In genomic region chr4:144951859-144952258, GRCm38 (mm10) we compare ENCODE assay signal across 16 mouse cellular contexts. TPM values are rescaled to one million over a fixed set of nuclear protein-coding genes. Genes with fewer than 3 reads are reported as not detected.
A peak's percentile ranks its signal among the peaks of the same experiment; 100 is the strongest.
DNase-seq lines count a peak whose midpoint lies in the region; ATAC-seq and TF ChIP-seq lines count a peak whose summit lies in the region.
"Had no signal": no experiment of that assay in that cellular context is flagged by ENCODE, and none has a peak within 500 bp of the region (broad histone marks: within the 10 kb centered on the region; RNA-seq: fewer than 3 reads in every experiment).

No protein-coding gene starts in this region.

- H3K9ac ChIP-seq in hindbrain, postnatal 0 days (replicated peaks; ENCODE audit: low read length) = no peak overlapping the region
- H3K9ac ChIP-seq in hindbrain, embryonic 11.5 days (ENCODE audit: low read depth, low read length) = no peak overlapping the region
- no peak overlapping the region for H3K9ac ChIP-seq in heart, embryonic 13.5 days
- H3K9ac ChIP-seq in midbrain, embryonic 11.5 days (ENCODE audit: low read length) = no peak overlapping the region
- H3K9ac ChIP-seq: hindbrain, embryonic 14.5 days; liver, embryonic 12.5 days; midbrain, embryonic 15.5 days had no signal

- DNase-seq in cerebellum, postnatal 14 days = peak; percentile 47 to 60
- DNase-seq in cerebellum, postnatal 36 days = no peak
- DNase-seq in hindbrain, postnatal 0 days (ENCODE audit: low spot score) = peak; percentile 58
- DNase-seq in hindbrain, embryonic 11.5 days (ENCODE audit: low spot score) = no peak
- DNase-seq in 3T3-L1 (ENCODE audit: low read depth, low spot score) = peak; percentile 91
- DNase-seq in yolk sac, embryonic 10.5 days (ENCODE audit: low spot score) = no peak
- DNase-seq in midbrain, embryonic 11.5 days (ENCODE audit: low spot score, missing footprints) = no peak
- DNase-seq: adrenal gland, postnatal 14 days; kidney, adult 8-10 months; lung, postnatal 36 days; thymus, postnatal 4 days had no signal

- no peaks in the 10 kb centered on the region for H3K36me3 ChIP-seq in hindbrain, postnatal 0 days (ENCODE audit: insufficient read depth, low read length)
- H3K36me3 ChIP-seq in hindbrain, embryonic 11.5 days (ENCODE audit: control insufficient read depth, insufficient read depth, low read length) = no peaks in the 10 kb centered on the region
- H3K36me3 ChIP-seq in heart, embryonic 13.5 days = no peaks in the 10 kb centered on the region
- no peaks in the 10 kb centered on the region for H3K36me3 ChIP-seq in midbrain, embryonic 11.5 days (ENCODE audit: control insufficient read depth, insufficient read depth, low read length)
- H3K36me3 ChIP-seq: liver, embryonic 12.5 days; midbrain, embryonic 15.5 days had no signal

- 0 out of 2 replicates have a peak, but pooled peaks cover 4% of the 10 kb centered on the region for H3K4me1 ChIP-seq in hindbrain, postnatal 0 days (ENCODE audit: insufficient read depth, low read length)
- no peaks in the 10 kb centered on the region; the same call in 1 of the 2 replicates for H3K4me1 ChIP-seq in hindbrain, embryonic 11.5 days (replicated peaks; ENCODE audit: control insufficient read depth, insufficient read depth, low read length)
- peaks cover 44% of the 10 kb centered on the region for H3K4me1 ChIP-seq in heart, embryonic 13.5 days
- no peaks in the 10 kb centered on the region; the same call in 1 of the 2 replicates for H3K4me1 ChIP-seq in midbrain, embryonic 11.5 days (ENCODE audit: control insufficient read depth, insufficient read depth, low read length)

- H3K4me2 ChIP-seq in hindbrain, postnatal 0 days (ENCODE audit: low read depth, low read length) = no peak overlapping the region
- H3K4me2 ChIP-seq in hindbrain, embryonic 11.5 days (replicated peaks; ENCODE audit: low read depth, low read length) = no peak overlapping the region
- no peak overlapping the region for H3K4me2 ChIP-seq in heart, embryonic 13.5 days
- H3K4me2 ChIP-seq in midbrain, embryonic 11.5 days = no peak overlapping the region
- H3K4me2 ChIP-seq: hindbrain, embryonic 14.5 days; liver, embryonic 12.5 days; midbrain, embryonic 15.5 days had no signal

- no peak overlapping the region for H3K27ac ChIP-seq in hindbrain, postnatal 0 days
- no peak overlapping the region for H3K27ac ChIP-seq in hindbrain, embryonic 11.5 days (ENCODE audit: low read depth, low read length)
- peak overlapping the region; percentile 39; the same call in 1 of the 2 replicates for H3K27ac ChIP-seq in heart, embryonic 13.5 days (replicated peaks)
- H3K27ac ChIP-seq in midbrain, embryonic 11.5 days (ENCODE audit: low read depth, low read length) = no peak overlapping the region
- H3K27ac ChIP-seq: hindbrain, embryonic 14.5 days; liver, embryonic 12.5 days; midbrain, embryonic 15.5 days; stomach, postnatal 0 days had no signal

- no peaks in the 10 kb centered on the region for H3K9me3 ChIP-seq in hindbrain, postnatal 0 days (ENCODE audit: low read length)
- no peaks in the 10 kb centered on the region for H3K9me3 ChIP-seq in hindbrain, embryonic 11.5 days (ENCODE audit: control insufficient read depth, low read length)
- H3K9me3 ChIP-seq in heart, embryonic 13.5 days = no peaks in the 10 kb centered on the region
- H3K9me3 ChIP-seq in midbrain, embryonic 11.5 days (ENCODE audit: control insufficient read depth, low read length) = no peaks in the 10 kb centered on the region
- H3K9me3 ChIP-seq: liver, embryonic 12.5 days; midbrain, embryonic 15.5 days had no signal

- TF ChIP-seq CTCF in hindbrain, postnatal 0 days (IDR thresholded peaks at IDR 0.05; ENCODE audit: low read depth) = no peak

- ATAC-seq in hindbrain, postnatal 0 days = no peak
- no peak for ATAC-seq in hindbrain, embryonic 11.5 days (ENCODE audit: low FRiP score)
- ATAC-seq in heart, embryonic 13.5 days (ENCODE audit: extremely low read depth, insufficient number of reproducible peaks, low FRiP score, low TSS enrichment) = no peak
- no peak for ATAC-seq in midbrain, embryonic 11.5 days (ENCODE audit: low FRiP score)
- ATAC-seq: liver, embryonic 12.5 days; midbrain, embryonic 15.5 days had no signal

- no peaks in the 10 kb centered on the region for H3K27me3 ChIP-seq in hindbrain, postnatal 0 days (ENCODE audit: insufficient read depth, low read length)
- H3K27me3 ChIP-seq in hindbrain, embryonic 11.5 days (ENCODE audit: control insufficient read depth, insufficient read depth, low read length) = no peaks in the 10 kb centered on the region
- H3K27me3 ChIP-seq in heart, embryonic 13.5 days (replicated peaks) = no peaks in the 10 kb centered on the region
- H3K27me3 ChIP-seq in midbrain, embryonic 11.5 days (ENCODE audit: control insufficient read depth, insufficient read depth, low read length) = no peaks in the 10 kb centered on the region
- H3K27me3 ChIP-seq: liver, embryonic 12.5 days; midbrain, embryonic 15.5 days had no signal

- H3K4me3 ChIP-seq in hindbrain, postnatal 0 days (ENCODE audit: low read length) = no peak overlapping the region
- H3K4me3 ChIP-seq in hindbrain, embryonic 11.5 days (ENCODE audit: low read depth, low read length) = no peak overlapping the region
- no peak overlapping the region for H3K4me3 ChIP-seq in heart, embryonic 13.5 days
- H3K4me3 ChIP-seq in midbrain, embryonic 11.5 days (ENCODE audit: low read depth, low read length) = no peak overlapping the region
- H3K4me3 ChIP-seq: liver, embryonic 12.5 days; midbrain, embryonic 15.5 days had no signal

- 61% methylated on average over 7 of the region's 7 CpGs for whole genome bisulfite sequencing in hindbrain, postnatal 0 days
- 94% methylated on average over 7 of the region's 7 CpGs for WGBS in hindbrain, embryonic 11.5 days
- WGBS in heart, embryonic 13.5 days = 40% methylated on average over 7 of the region's 7 CpGs
- 88% methylated on average over 7 of the region's 7 CpGs for whole genome bisulfite sequencing in midbrain, embryonic 11.5 days

RNA-seq across cellular contexts. Expression of gene Dhrs3, which starts 59.2 kb away (rescaled TPM):
- total RNA-seq in hindbrain, postnatal 0 days (2014; rRNA removed) = 35.5 and 40.1 TPM in 2 replicates
- polyA plus RNA-seq in hindbrain, postnatal 0 days (2015; fragmentation: Nextera tagmentation; extraction: Ambion mirVana) = 51.8 and 59.8 TPM in 2 replicates
- polyA plus RNA-seq in hindbrain, embryonic 11.5 days (2014; fragmentation: Nextera tagmentation; extraction: Ambion mirVana) = 21.5 and 36.4 TPM in 2 replicates
- polyA plus RNA-seq in heart, embryonic 13.5 days (2015; fragmentation: Nextera tagmentation; extraction: Ambion mirVana) = 37.4 and 45.8 TPM in 2 replicates
- 5.9 and 7.9 TPM in 2 replicates for polyA plus RNA-seq in midbrain, embryonic 11.5 days (2014; fragmentation: Nextera tagmentation; extraction: Ambion mirVana)

Comparison
In these comparisons a context has a peak if more than half of its experiments do, and no peak if none do; other contexts are left out.
1. DNase-seq: peak in cerebellum, postnatal 14 days (2 of 2), hindbrain, postnatal 0 days (single experiment) and 3T3-L1 (single experiment); none in cerebellum, postnatal 36 days (0 of 2), hindbrain, embryonic 11.5 days (single experiment), yolk sac, embryonic 10.5 days (single experiment) and midbrain, embryonic 11.5 days (single experiment).